Mouse (Mus musculus): ENCODE results near the gene G430095P16Rik.
A peak's percentile ranks its signal among the peaks of the same experiment; 100 is the strongest.

Gene G430095P16Rik

DNA sequence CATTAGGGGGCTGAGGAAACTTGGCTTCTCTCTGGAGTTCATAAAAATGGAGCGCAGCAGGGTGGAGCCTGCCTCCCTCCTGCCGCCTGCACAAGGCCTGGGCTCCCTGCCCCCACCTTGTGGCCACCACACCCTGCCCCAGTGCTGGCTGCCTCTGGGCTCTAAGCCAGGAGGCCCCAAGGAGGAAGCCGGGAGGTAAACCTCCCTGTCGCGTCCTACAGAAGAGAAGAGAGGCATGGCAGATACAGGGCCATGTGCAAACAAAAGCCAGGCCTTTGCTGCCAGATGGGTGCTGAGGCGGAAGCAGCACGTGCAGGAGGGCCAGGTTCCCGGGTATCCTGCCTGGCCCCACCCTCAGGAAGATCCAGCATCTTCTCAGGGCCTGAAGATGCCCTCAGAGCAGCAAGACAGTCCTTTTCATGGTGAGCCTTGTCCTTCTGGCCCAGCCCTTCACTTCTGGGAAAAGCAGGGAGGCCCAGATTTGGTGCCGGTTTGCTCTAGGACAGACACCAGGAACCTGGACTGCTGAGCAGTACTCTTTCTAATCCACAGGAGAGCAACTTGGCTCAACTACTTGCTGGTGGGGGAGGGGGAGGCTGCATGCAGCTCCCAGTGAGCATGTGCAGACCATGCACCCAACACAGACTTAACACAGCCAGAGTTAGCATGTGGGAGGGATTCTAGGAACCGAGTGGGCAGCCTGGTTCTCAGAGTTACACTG is at the start of gene G430095P16Rik:
G430095P16Rik (plus strand) TSS at position 158 of the 721 bp plus-strand sequence.
- peak; percentile 52 for DNase-seq (ENCODE audit: low spot score)

DNA sequence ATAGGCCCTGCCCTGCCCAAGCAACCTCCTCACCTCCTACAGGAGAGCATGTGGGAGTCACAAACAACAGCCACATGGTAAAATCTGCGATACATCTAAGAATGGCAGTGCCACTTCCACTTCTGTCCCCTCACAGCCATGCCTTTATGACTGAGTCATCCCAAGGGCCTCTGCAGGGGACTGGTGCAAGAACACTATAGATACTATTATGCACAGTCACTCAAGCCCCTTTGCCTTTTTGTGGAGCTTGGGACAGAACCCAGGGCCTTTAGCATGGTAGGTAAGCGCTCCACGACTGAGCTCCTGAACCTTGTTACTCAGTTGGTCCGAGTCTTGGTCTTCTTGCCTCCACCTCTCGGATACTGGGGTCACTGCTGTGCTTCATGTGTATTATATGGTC is 45.5 kb upstream of the G430095P16Rik start:
- no peak for DNase-seq (ENCODE audit: low spot score)

DNA sequence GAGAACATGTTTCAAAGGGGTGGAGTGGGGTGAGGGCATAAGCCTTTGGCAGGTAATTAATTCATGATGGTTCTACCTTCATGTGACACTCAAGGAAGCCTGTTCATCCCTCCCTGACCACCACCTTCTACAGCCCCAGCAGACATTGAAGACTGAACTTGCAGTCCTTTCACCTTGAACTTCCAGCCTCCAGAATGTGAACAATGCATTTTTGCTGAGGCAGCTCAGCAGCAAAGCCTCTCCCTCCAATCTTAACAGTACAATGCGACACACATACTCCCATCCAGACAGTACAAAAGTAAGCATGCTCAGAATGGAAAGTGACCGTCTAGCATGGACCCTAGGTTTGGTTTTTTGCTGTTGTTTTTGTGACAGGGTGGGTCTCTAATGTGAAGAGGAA is 41.3 kb upstream of the G430095P16Rik start:
- DNase-seq (ENCODE audit: low spot score) = no peak

DNA sequence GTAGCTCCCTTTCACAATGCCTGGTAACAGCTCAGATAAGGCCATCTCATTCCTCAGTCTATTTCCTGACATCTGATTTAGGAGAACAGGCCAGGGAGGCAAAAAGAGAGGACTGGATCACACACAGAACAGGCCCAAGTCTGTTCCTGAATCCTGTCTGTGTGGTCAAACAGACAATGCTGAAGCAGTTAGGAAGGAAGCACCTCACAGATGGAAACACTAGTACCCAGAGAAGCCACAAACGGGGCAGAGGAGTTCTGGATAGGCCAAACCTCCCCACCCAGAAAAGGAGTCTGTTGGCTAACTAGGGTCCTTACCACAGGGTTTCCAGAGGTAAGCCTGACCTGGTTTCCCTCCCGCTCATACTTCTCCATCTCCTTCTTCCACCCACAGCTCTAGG is 40.5 kb upstream of the G430095P16Rik start:
- DNase-seq (ENCODE audit: low spot score) = no peak

DNA sequence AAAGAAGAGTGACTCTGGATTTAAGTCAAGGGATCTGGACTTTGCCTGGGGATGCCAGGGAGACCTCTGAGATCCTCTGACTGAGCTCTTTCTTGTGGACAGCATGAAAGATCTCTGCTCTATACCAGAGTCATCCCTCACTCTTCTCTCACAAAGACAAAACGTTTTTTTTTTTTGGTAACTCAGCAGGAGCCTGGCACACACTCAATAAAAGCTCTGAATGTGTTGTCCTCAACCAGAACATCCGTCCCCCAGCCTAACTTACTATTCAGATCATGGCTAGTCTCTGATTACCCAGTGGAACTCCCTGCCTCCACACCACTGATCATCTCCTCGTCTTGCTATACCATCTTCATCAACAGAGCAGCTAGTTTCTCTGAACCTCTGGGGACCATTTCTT is 38.3 kb upstream of the G430095P16Rik start:
- no peak for DNase-seq (ENCODE audit: low spot score)

DNA sequence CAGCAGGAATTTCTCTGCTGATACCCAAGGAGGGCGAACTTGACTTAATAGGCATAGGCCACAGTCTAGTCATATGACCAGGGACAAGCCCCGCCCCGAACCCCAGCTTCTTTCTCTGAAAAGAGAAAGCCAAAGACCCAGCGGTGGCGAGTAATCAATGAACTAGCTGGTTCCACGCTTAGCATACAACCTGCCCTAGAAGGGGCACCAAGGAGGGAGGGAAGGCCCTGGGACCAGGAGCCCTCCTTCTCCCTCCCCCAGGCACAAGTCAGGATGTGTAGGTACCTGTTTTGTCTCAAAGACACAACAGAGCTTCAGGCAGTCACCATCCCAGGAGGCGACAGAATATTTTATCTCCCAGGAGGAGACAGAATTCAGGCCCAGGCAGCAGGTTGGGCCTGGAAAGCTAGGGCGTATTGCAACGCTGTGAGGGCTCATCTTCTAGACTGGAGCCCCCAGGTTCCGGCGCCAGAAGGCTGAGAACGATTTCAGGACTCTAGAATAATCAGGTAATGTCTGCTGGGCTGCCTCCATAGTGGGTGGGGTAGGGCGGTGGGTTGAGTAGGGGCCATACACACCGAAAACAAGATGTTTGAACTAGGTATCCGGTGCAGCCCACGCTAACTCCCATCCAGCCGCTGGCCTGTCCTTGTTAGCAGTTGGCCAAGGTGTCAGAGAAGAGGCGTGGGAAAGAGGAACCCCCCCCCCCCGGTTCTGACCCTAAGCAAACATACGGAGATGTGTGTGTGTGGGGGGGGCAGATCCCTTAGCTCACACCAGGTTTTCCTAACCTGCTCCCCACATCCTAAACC is 36.4 kb upstream of the G430095P16Rik start, which contains the start of gene Trmt1:
Trmt1 (plus strand) TSS at position 117 of the 812 bp plus-strand sequence.
- peak; percentile 47 for DNase-seq (ENCODE audit: low spot score)

DNA sequence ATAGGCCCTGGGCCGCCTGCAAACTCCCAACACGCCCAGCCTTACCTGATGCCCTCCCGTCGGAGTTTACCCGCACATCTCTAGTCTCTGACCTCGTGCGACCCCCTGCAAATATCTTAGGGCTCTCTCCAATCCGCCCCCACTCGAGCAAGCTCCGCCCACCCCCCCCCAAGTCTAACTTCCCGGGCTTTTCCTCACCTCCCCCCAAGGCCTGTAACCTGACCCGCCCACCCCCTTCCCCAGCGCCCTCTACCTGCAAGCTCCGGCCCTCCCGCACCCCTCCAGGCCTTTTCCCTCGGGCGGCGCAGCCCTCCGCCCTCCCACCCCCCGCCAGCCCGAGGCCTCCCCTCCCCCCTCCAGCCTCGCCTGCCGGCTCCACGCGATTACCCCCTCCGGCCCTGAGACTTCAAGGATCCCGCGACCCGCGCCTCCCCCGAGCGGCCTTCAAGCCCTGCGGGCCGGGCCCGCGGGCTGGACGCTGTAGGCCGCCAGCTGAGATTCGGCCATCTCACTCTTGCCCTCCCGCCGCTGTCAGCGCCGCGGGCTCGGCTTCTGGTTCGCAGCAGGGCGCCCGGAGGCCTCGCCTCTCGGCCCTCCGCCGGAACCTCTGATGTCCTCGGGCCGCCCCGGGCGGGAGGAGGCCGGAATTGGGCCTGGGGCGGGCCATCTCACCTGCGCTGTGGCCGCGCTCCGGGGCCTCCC is 35.7 kb upstream of the G430095P16Rik start:
- peak; percentile 76 for DNase-seq (ENCODE audit: low spot score)

DNA sequence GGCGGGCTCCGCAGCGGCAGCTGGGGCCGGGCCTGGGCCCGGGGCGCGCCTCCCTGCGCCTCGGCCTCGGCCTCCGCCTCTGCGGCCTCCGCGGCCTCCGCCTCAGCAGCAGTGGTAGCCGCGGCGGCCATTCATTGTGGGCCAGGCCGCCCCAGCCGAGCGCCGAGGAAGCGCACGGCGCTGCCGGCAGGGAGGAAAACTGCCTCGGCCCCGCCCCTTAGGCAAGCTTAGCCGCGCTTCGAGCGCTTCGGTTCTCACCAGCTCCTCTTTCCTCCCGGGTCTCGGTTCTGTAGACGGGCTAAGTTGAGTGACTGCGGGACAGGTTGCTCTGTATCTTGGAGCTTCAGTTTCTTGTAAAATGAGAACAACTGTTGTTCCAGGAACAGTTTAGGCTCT is 35.1 kb upstream of the G430095P16Rik start, which contains the start of gene Nacc1:
Nacc1 (minus strand) TSS at position 158 of the 396 bp plus-strand sequence.
- DNase-seq (ENCODE audit: low spot score) = peak; percentile 95

DNA sequence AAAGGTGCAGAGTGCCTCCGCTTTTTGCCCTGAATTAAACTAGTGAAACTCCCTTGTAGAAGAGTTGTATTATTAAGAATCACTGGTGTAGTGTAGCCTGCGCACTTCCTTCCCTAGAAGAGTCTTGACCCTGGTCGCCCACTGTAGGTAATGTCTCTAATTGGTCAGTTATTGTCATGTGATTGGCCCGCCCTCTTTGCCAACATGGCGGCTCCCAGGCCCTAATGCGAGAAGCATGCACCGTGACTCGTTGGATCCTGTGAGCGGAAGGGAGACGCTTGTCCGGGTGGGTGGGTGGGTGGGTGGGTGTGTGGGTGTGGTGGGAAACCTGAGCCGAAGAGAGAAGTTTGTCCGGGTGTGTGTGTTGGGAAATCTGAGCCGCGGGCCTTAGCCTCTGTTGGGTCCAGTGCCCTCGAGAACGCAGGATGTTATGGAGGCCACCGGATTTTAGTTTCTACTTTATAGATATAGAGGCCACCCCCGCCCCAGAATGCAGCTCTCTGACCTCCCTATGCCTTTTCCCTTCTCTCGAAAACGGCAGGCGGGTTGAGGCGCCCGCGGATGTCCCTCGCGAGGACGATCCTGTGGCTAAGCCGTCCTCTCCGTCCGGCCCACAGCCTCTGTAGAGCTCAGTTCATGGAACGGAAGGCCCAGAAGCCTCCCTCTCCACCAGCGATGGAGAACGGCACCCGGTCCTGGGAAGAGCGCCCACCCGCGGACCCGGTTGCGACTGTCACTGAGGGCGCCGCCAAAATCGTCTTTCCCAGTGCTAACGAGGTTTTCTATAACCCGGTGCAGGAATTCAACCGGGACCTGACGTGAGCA is 33.5 kb upstream of the G430095P16Rik start:
- DNase-seq (ENCODE audit: low spot score) = peak; percentile 96

DNA sequence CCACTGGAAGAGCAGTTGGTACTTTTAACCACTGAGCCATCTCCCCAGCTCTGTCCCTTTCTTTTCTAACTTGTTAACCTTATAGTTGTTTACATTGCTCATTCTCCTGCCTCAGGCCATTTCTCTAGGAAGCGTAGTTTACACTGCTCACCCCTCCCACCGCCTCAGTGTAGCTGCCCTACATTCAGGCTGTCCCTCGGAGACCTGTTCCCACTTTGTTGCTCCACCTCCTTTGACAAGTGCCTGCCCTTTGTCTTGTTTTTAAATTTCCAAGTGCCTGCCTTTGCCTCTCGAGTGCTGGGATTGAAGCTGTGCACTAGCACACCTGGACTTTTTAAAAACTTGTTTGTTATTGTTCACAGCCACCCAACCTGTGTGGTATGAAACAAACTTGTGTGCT is 29.5 kb upstream of the G430095P16Rik start:
- no peak for DNase-seq (ENCODE audit: low spot score)

DNA sequence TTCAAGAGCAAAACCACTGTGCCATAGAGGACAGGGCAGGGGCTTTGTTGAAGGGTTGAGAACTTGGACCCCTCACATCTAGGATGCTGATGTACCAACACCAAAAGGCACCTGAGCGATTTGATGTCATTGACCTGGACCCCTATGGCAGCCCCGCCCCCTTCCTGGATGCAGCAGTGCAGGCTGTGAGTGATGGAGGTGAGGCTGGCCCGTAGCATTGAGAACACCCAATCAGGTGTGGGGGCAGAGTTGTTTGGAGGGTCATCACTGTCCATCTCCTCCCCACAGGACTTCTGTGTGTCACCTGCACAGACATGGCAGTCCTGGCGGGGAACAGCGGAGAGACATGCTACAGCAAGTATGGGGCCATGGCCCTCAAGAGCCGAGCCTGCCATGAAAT is 27.7 kb upstream of the G430095P16Rik start:
- no peak for DNase-seq (ENCODE audit: low spot score)

DNA sequence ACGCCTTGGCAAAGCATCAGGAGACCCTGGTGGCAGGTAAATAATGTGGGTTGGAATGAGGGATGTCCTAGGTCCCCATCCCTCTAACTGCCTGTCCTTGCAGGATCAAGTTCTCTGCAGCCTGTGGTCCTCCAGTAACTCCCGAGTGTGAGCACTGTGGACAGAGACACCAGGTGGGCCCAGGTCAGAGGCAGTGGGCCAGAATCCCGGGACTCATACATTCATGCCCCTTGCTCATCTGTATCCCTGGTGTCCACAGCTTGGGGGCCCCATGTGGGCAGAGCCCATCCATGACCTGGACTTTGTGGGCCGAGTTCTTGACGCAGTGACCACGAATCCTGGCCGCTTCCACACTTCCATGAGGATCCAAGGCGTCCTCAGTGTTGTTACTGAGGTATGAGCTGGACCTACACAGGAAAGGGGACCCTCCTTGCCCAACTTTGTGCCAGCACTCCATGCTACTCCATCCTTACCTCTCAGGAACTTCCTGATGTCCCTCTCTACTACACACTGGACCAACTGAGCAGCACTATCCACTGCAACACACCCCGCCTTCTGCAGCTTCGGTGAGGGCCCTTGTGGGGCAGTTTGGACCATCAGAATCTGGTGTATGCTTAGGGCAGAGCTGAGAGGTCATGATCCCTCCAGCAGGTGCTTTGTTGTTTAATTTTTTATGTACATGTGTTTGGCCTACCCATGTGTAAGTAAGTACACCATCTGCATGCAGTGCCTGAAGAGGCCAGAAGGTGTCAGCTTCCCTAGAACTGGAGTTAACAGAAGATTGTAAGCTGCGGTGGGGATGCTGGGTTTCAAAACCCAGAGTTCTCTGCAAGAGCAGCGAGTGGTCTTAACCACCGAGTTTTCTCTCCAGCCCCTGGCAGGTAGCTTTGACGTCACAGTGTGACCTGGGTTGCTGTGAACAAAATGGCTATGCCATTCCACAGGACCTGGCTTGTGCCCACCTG is 25.4 kb upstream of the G430095P16Rik start:
- DNase-seq (ENCODE audit: low spot score) = peak; percentile 46

DNA sequence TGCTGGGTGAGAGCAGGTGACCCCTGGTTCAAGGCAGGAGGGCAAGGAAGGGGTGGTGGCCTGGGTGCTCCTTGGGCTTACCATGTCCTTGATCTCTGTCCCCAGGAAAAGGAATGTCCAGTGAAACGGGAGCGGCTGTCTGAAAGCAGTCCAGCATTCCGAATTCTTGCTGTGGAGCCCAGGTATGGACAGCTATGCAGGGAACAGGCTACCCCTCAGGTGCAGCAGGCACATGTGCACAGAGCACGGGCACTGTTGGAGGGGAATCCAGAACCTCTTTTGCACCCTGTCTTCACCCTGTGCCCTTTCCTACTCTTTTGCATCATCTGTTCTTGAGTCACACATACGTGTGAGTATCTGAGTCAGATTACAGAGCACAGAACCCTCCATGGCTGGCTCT is 24.5 kb upstream of the G430095P16Rik start:
- no peak for DNase-seq (ENCODE audit: low spot score)

DNA sequence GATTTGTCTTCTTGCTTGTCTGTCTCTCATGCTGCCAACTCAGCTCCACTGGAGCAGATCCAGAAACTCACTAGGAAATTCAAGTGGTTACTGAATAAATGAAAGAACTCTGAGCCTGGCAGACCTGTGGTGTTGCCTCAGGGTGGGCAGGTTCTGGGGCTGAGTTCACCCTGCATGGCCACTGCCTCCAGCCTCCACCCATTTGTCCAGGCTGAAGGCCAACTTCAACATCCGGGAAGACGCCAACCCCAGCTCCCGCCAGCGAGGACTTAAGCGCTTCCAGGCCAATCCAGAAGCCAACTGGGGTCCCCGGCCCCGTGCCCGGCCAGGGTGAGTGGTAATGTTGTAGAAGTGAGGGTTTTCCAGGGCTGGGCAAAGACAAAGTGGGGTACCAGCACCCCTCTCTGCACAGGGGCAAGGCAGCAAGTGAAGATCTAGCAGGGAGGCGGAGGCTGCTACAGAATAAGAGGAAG is 23.8 kb upstream of the G430095P16Rik start:
- DNase-seq (ENCODE audit: low spot score) = no peak

DNA sequence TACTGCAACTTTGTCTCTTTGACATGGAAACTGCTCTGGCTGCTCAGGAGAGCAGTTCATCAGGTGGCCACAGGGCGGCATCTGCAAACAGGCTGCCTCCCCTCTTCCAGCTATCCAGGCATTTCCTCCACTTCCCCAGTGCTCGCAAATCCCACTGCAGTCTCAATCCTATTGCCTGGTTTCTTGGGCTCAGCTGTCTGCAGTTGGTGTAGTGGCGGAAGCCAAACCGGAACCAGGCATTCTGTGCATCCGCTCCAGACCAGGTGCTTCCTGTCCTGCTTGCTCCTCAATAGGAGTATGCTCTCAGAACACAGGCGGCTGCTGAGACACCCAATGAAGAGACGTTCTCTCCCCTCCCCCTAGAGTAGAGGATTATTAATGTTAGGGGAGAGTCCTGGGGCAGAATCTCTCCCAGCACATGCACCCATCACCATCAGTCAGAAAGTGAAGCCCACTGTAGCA is 22.9 kb upstream of the G430095P16Rik start:
- peak; percentile 60 for DNase-seq (ENCODE audit: low spot score)

DNA sequence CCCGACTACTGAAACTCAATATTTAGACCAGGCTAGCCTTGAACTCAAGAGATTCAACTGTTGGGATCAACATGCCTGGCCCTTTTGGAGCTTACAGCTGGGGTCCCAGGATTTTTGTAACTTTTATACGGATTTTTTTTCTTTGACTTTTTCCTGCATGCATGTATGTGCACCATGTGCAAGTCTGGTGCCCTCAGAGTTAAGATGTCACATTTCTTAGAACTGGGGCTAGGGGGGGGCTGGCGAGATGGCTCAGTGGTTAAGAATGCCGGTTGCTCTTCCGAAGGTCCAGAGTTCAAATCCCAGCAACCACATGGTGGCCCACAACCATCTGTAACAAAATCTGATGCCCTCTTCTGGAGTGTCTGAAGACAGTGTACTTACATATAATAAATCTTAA is 22.3 kb upstream of the G430095P16Rik start:
- no peak for DNase-seq (ENCODE audit: low spot score)

DNA sequence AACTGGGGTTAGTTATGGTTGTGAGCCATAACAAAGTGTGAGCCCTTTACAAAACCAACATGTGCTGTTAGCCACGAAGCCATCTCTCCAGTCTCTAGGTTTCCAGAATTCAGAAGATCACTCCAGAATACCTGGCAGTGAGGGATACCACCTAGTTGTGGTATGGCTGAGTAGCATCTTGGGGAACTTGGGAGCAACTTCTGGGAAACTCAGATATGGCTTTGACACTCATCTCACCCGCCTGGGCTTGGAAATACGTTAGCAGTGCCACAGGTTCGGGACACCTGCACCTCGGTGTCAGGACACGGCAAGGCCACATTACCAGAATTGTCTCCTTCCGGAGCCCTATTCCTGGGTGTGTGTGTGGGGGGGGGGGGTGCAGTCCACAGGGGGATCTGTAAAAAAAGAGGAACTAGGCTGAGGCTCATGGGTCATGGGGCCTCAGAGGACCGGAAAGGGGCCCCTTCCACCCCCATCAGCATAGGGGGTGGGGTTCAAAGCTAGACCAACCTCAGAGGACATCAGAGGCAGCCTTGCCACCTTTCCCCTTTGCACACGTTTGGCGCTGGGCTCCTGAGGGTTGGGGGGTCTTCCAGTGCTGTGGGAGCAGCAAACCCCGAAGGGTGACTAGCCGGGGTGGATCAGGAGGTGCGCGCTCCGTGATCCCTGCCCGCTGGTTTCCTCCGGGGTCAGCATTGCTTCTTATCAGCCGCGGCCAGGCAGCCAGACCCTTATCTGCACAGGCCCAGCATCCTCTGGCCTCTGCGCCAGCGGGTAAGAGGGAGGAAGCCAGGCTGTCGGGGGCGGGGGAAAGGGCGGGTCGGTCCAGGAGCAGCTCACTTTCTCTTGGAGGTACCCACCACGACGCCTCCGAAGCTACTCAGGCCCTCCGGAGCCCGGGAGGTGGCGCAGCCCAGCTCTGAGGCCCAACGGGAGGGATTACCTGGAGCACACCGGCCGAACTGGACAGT is 21.6 kb upstream of the G430095P16Rik start, which contains the start of gene Lyl1:
Lyl1 (plus strand) TSS at position 517 of the 971 bp plus-strand sequence.
- DNase-seq (ENCODE audit: low spot score) = peak; percentile 49

DNA sequence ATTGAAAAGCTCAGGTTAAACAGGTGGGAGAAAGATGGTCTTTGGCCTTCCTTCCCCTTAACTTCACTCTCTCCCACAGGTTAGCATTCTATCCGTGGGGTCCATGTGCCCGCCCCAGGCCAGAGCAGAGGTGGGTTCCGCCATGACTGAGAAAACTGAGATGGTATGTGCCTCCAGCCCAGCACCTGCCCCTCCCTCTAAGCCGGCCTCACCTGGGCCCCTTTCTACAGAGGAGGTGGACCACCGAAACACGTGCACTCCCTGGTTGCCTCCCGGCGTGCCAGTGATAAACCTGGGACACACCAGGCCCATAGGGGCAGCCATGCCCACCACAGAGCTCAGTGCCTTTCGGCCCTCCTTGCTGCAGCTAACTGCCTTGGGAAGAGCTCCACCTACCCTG is 20.2 kb upstream of the G430095P16Rik start:
- no peak for DNase-seq (ENCODE audit: low spot score)

DNA sequence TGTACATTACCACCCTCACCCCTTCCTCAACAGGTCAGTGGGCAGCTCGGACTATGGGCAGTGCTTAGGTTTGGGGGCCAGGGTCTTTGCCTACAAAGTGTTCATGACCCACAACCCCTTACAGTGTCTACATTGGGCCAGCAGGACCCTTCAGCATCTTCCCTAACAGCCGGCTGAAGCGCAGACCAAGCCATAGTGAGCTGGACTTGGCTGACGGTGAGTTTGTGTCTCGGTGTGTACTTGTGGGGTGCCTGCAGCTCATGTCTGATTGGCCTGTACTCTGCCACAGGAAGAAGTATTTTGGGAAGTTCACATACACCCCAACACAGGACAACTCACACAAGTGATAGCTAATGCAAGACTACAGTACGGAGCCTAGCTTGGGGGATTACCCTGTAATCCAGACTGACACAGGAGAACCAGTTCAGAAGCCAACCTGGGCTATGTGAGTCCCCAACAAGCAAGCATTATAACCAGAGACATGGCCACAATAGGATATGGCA is 19.8 kb upstream of the G430095P16Rik start:
- DNase-seq (ENCODE audit: low spot score) = no peak
